Mouse (Mus musculus) neural tube, embryonic 14.5 days (tissue): ENCODE results near the gene Gm10642. TPM values are rescaled to one million over a fixed set of nuclear protein-coding genes. Genes with fewer than 3 reads are reported as not detected.

ENCODE experiments used
- ATAC-seq: fragments of 200-750 bp; cut with Nextera tagmentation; 2 replicates; pipeline ENCODE4 v1.8.0; 2017; ENCODE audit warnings: low read depth, mild to moderate bottlenecking, moderate TSS enrichment, moderate library complexity
- H3K27ac ChIP-seq: fragments of 300-500 bp; sonication (generic); 2 replicates; pipeline ENCODE4 v1.5.1; 2014; ENCODE audit warnings: low read depth, mild to moderate bottlenecking, control low read depth, low read length, moderate library complexity, mixed read lengths
- H3K27me3 ChIP-seq: fragments of 300-500 bp; sonication (generic); 2 replicates; pipeline ENCODE4 v1.6.1; 2014; ENCODE audit warnings: low read length; ENCODE audit not compliant: control insufficient read depth, insufficient read depth
- H3K36me3 ChIP-seq: fragments of 300-500 bp; sonication (generic); 2 replicates; pipeline ENCODE4 v1.6.1; 2014; ENCODE audit warnings: low read length, mixed read lengths; ENCODE audit not compliant: control insufficient read depth, insufficient read depth
- H3K4me1 ChIP-seq: fragments of 300-500 bp; sonication (generic); 2 replicates; pipeline ENCODE4 v1.6.1; 2014; ENCODE audit warnings: low read length; ENCODE audit not compliant: control insufficient read depth, insufficient read depth
- H3K4me2 ChIP-seq: fragments of 300-500 bp; sonication (generic); 2 replicates; pipeline ENCODE4 v1.6.1; 2014; ENCODE audit warnings: mild to moderate bottlenecking, low read depth, low read length, control low read depth
- H3K4me3 ChIP-seq: fragments of 300-500 bp; sonication (generic); 2 replicates; pipeline ENCODE4 v1.5.1; 2014; ENCODE audit warnings: low read depth, low read length, control low read depth, mixed read lengths
- H3K9ac ChIP-seq: fragments of 300-500 bp; sonication (generic); replicated peaks from 2 replicates; pipeline ENCODE4 v1.6.1; 2014; ENCODE audit warnings: low read depth, mild to moderate bottlenecking, control low read depth, low read length, mixed read lengths
- H3K9me3 ChIP-seq: fragments of 300-500 bp; sonication (generic); 2 replicates; pipeline ENCODE4 v1.6.1; 2016; ENCODE audit warnings: low read length; ENCODE audit not compliant: control insufficient read depth
- WGBS: fragments of 180-500 bp; shearing (Covaris S2); extraction: QIAGEN DNeasy Blood & Tissue Kit; methylation state at CpG from one replicate; pipeline ENCODE4 v1.1.7; 2014; 5-methylcytosine and 5-hydroxymethylcytosine counted together
- polyA plus RNA-seq: library from polyadenylated mRNA; unstranded; fragments of >200 nt; fragmentation: Nextera tagmentation; extraction: Ambion mirVana; gene quantifications from 2 replicates; pipeline ENCODE4 v1.2.1, GENCODE M21; 2014

Gm10642 gene
- polyA plus RNA-seq, 1 experiment from 2014 or later, result 0.33 TPM

DNA sequence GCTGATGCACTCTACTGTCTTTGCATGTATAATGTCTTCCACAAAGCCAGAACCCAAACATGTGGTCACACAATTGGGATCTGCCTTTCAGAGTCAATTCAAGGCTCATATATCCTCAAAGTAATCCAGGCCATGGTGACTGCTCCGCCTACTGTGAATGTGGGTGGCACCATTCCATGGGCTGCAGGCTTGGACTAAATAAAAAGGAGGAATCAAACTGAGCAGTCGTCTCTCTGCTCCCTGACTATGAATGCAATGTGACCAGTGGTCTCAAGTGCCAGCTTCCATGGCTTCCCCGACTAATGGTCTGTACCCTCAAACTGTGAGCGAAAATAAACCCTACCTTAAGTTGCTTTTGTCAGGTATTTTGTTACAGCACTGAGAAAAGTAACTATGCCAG, 1.6 kb upstream of the Gm10642 start:
- peaks cover 37% of the 10 kb centered on the region for H3K4me1 ChIP-seq
- no peaks in the 10 kb centered on the region for H3K9me3 ChIP-seq
- peak overlapping the region; percentile 34; the same call in 1 of the 2 replicates for H3K9ac ChIP-seq
- peak overlapping the region; percentile 68 for H3K4me3 ChIP-seq
- no peaks in the 10 kb centered on the region for H3K27me3 ChIP-seq
- WGBS, result 48% methylated on average over 4 of the region's 4 CpGs
- ATAC-seq, result no peak
- H3K4me2 ChIP-seq, result peak overlapping the region; percentile 59
- no peak overlapping the region for H3K27ac ChIP-seq
- H3K36me3 ChIP-seq, result no peaks in the 10 kb centered on the region

DNA sequence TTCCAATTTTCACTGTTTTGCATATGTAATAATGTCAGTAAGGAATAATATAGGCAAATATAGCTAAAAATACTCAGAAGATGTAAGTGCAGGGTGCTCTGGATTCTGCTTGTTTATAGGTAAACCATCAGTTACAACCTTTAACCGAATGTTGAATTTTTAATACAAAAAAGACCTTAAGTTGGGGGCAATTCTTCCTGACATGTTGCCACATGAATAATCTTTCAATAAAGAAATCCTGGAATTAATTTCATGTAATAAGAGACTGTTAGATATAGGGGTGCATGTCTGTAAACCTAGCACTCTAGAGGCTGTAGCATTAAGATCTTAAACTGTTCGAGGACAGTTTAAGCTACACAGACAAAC, 304 bp upstream of the Gm10642 start:
- WGBS, result 33% methylated on average over 2 of the region's 2 CpGs

DNA sequence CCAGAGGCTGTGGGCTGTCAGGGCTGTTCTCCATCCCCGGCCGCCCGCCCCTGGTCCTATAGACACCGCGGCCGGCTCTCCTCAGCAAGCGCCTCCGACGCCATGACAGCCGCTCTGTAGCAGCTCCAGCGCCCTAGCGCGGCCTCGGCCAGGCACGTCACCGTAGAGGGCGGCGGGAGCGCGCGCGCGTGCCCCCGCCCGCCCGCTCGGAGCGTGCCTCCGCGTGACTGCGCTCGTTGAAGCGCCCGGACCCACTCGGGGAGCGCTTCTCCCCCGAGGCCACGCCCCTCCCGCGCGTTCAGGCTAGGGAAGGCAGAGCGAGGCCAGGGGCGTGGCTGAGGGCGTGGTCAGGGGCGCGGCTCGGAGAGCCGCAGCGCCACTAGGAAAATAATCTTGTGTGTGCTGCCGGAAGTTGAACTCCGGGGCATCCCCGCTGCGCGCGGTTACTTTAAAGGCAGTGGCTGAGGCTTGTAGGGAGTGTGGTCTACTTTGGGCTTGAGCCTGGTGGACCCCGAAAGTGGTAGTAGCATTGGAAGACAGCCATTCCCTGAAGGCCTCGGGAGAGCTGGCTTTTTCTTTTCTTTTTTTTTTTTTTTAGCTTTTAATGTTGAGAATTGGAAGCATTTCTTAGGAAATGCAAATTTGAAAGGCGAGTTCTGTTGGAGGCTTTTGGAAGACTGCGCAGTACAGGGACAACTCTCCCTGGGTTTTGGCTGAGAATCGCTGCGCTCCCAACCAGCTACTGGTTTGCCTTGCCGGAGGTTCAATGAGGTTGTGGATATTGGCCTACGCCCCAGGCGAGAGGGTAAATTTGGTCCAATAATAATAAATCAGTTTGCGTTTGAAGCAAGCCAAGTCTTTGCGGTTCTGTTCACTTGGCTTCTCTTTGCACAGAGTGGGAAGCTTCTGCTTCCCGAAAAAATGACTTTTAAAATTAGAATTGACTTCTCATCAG, 1.2 kb downstream of the Gm10642 start, which contains the start of gene Mindy2:
TSS of gene Mindy2 (minus strand) at position 162 of the 955 bp plus-strand sequence.
- H3K27me3 ChIP-seq, result no peaks in the 10 kb centered on the region
- ATAC-seq, result peak; percentile 97

More for the DNA sequence above, 304 bp upstream of the Gm10642 start:
- no peaks in the 10 kb centered on the region for H3K9me3 ChIP-seq
- H3K27ac ChIP-seq, result no peak overlapping the region; the same call in 1 of the 2 replicates
- no peaks in the 10 kb centered on the region for H3K27me3 ChIP-seq
- no peak for ATAC-seq
- H3K4me1 ChIP-seq, result peaks cover 37% of the 10 kb centered on the region
- H3K4me2 ChIP-seq, result peak overlapping the region; percentile 59
- H3K9ac ChIP-seq, result peak overlapping the region; percentile 93; the same call in 1 of the 2 replicates
- no peaks in the 10 kb centered on the region for H3K36me3 ChIP-seq
- H3K4me3 ChIP-seq, result peak overlapping the region; percentile 68

GRCm38 (mm10) chr9:70658266-70658665, 2.2 kb downstream of the Gm10642 start:
- Histone ChIP-seq H3K4me1 (peaks cover 24% of the 10 kb centered on the region), H3K4me2 (no peak overlapping the region), H3K27ac (no peak overlapping the region), H3K9ac (no peak overlapping the region), H3K27me3 (no peaks in the 10 kb centered on the region), H3K36me3 (no peaks in the 10 kb centered on the region), H3K4me3 (no peak overlapping the region), H3K9me3 (no peaks in the 10 kb centered on the region)
- ATAC-seq, result no peak
- 70% methylated on average over 2 of the region's 2 CpGs for WGBS

More for the DNA sequence above, 1.2 kb downstream of the Gm10642 start, which contains the start of gene Mindy2:
- peak within 1 kb of the TSS; percentile 93 for H3K9ac ChIP-seq
- H3K4me3 ChIP-seq, result peak within 1 kb of the TSS; percentile 68
- WGBS, result 1% methylated on average over 65 of the region's 67 CpGs
- H3K4me1 ChIP-seq, result peaks cover 34% of the 10 kb centered on the region
- peak within 1 kb of the TSS; percentile 96 for H3K27ac ChIP-seq
- H3K9me3 ChIP-seq, result no peaks in the 10 kb centered on the region
- peak within 1 kb of the TSS; percentile 59 for H3K4me2 ChIP-seq
- H3K36me3 ChIP-seq, result no peaks in the 10 kb centered on the region

DNA sequence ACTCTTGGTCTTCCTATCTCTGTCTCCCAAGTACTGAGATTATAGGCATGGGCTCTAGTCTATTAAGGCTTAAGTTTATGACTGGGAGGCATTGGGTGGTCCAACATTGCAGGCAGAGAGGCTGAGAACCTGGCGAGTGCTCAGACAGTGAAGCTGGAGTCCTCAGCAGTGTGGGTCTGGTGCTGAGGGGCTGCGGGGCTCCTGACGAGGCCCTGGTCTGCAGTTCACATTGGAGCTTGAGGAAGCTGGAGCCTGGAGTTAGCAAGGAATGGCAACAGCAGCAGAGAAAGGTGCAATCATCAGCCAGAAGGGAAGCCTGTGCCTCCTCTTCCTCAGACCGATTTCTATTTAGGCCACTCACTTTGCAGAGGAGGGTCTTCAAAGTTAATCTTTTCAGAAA, 8.8 kb downstream of the Gm10642 start:
- Histone ChIP-seq H3K27ac (no peak overlapping the region), H3K36me3 (no peaks in the 10 kb centered on the region), H3K27me3 (no peaks in the 10 kb centered on the region), H3K9ac (no peak overlapping the region), H3K9me3 (no peaks in the 10 kb centered on the region), H3K4me3 (no peak overlapping the region), H3K4me1 (no peaks in the 10 kb centered on the region), H3K4me2 (no peak overlapping the region)
- no peak for ATAC-seq
- WGBS, result 79% methylated on average over 4 of the region's 4 CpGs

- H3K4me3 ChIP-seq, result no peak overlapping the region
- no peak overlapping the region for H3K27ac ChIP-seq
- no peak overlapping the region for H3K9ac ChIP-seq
- no peak overlapping the region for H3K4me2 ChIP-seq
- no peaks in the 10 kb centered on the region for H3K9me3 ChIP-seq
- WGBS, result 74% methylated on average over 16 of the region's 16 CpGs
- no peak for ATAC-seq
- no peaks in the 10 kb centered on the region for H3K36me3 ChIP-seq
- no peaks in the 10 kb centered on the region for H3K27me3 ChIP-seq
- no peaks in the 10 kb centered on the region for H3K4me1 ChIP-seq
Observed at GRCm38 (mm10) chr9:70665372-70666145, 9.5 kb downstream of the Gm10642 start.

GRCm38 (mm10) chr9:70666811-70667210, 10.8 kb downstream of the Gm10642 start:
- Histone ChIP-seq H3K36me3 (no peaks in the 10 kb centered on the region), H3K4me1 (no peaks in the 10 kb centered on the region), H3K9ac (no peak overlapping the region), H3K9me3 (no peaks in the 10 kb centered on the region), H3K4me2 (no peak overlapping the region), H3K27me3 (no peaks in the 10 kb centered on the region), H3K27ac (no peak overlapping the region), H3K4me3 (no peak overlapping the region)
- 74% methylated on average over 7 of the region's 7 CpGs for WGBS
- ATAC-seq, result no peak

DNA sequence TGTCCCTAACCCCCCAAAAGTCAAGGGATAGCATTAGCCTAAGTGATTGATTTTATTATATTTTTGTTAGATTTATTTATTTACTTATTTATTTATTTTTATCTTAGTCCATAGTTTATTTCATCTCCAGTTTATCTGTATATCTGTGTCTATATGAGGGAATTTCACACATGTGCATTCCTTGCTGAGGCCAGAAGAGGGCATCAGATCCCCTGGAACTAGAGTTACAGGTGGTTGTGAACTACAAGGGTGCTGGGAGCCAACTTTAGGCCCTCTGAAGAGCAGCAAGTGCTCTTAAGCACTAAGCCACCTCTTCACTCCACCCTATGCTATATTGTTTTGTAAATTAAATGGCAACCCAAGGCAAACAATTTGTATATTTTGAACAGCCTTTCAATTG, 12.0 kb downstream of the Gm10642 start:
- H3K9ac ChIP-seq, result no peak overlapping the region
- ATAC-seq, result no peak
- no peak overlapping the region for H3K4me2 ChIP-seq
- no peak overlapping the region for H3K27ac ChIP-seq
- H3K27me3 ChIP-seq, result no peaks in the 10 kb centered on the region
- H3K9me3 ChIP-seq, result no peaks in the 10 kb centered on the region
- no peak overlapping the region for H3K4me3 ChIP-seq
- no peaks in the 10 kb centered on the region for H3K4me1 ChIP-seq
- H3K36me3 ChIP-seq, result no peaks in the 10 kb centered on the region

DNA sequence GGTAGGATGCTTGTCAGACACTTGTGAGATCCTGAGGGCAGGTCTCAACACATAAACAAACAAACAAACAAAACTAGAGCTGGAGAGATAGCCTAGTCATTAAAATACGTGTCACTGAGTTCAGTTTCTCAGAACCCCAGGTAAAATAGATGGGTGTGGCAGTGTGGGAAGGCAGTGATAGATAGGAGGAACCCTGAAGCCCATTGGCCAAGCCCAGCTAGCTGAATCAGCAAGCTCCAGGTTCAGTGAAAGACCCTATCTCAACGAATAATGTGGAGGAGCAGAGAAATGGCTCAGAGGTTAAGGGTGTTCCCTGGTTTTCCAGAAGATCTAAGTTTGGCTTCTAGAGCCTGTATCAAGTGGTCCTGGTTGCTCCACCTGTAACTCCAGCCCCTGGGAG, 13.1 kb downstream of the Gm10642 start:
- Histone ChIP-seq H3K9me3 (no peaks in the 10 kb centered on the region), H3K27ac (no peak overlapping the region), H3K9ac (no peak overlapping the region), H3K4me2 (no peak overlapping the region), H3K36me3 (no peaks in the 10 kb centered on the region), H3K4me1 (no peaks in the 10 kb centered on the region), H3K27me3 (no peaks in the 10 kb centered on the region), H3K4me3 (no peak overlapping the region)
- 59% methylated on average over 2 of the region's 2 CpGs for WGBS
- no peak for ATAC-seq
